Mouse (Mus musculus): Measurements from ENCODE around the gene Pip4k2b. TPM values are rescaled to one million over a fixed set of nuclear protein-coding genes. Genes with fewer than 3 reads are reported as not detected.
A peak's percentile ranks its signal among the peaks of the same experiment; 100 is the strongest.
"Not testable (repeated sequence)": the region's sequence is repeated elsewhere in the genome, so short reads cannot be mapped to it uniquely, and the experiment has no call there.

Pip4k2b gene
- 25.3 and 26.0 TPM in 2 replicates for polyA plus RNA-seq (2012; ENCODE audit: insufficient read depth, insufficient read length, missing spikeins)

DNA sequence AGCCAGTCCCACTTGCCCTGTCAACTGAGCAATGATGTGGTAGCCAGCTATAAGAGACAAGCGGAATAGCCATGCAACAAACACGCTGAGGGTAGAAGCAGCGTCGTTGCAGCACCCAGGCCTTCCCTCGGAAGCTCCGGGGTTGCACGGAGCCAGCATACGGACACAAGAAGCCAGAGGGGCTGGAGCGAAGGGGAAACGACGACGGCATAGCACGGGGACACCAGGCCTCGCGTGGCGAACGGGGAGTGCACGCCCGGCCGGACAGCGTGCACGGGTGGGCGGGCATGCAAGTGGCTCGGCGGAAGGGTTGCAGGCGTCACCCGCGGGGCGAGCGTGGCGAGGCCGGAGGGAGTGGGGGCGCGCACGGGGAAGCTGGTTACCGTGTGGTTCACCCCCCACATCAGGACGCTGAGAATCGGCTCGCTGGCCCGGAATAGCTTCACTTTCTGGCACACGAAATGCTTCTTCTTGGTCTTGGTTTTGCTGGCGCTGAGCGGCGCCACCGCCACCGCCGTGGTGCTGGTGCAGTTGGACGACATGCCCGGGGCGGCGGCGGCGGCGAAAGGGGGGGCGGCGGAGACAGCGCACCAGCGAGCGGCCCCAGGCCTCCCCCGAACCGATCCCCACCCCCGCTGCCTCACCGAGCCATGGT lies at the start of gene Pip4k2b:
Gene Pip4k2b, minus strand, starts transcription at position 642 of the 655 bp plus-strand sequence.
- TF ChIP-seq POLR2A (IDR thresholded peaks at IDR 0.05; ENCODE audit: borderline replicate concordance, low read depth, low read length), result no peak
- TF ChIP-seq CTCF (IDR thresholded peaks at IDR 0.05; ENCODE audit: low read depth, low read length), result no peak
- H3K27ac ChIP-seq (ENCODE audit: insufficient read depth, low read depth, low read length), result peak within 1 kb of the TSS; percentile 75
- H3K4me1 ChIP-seq (ENCODE audit: control insufficient read depth, insufficient read depth, low read length), result peaks cover 24% of the 10 kb centered on the region
- H3K4me3 ChIP-seq (ENCODE audit: insufficient read depth, low read length), result peak within 1 kb of the TSS; percentile 74

GRCm38 (mm10) chr11:97793165-97793564 lies 48.7 kb upstream of the Pip4k2b start:
- TF ChIP-seq POLR2A (IDR thresholded peaks at IDR 0.05; ENCODE audit: borderline replicate concordance, low read depth, low read length) (no peak), CTCF (IDR thresholded peaks at IDR 0.05; ENCODE audit: low read depth, low read length) (no peak)

DNA sequence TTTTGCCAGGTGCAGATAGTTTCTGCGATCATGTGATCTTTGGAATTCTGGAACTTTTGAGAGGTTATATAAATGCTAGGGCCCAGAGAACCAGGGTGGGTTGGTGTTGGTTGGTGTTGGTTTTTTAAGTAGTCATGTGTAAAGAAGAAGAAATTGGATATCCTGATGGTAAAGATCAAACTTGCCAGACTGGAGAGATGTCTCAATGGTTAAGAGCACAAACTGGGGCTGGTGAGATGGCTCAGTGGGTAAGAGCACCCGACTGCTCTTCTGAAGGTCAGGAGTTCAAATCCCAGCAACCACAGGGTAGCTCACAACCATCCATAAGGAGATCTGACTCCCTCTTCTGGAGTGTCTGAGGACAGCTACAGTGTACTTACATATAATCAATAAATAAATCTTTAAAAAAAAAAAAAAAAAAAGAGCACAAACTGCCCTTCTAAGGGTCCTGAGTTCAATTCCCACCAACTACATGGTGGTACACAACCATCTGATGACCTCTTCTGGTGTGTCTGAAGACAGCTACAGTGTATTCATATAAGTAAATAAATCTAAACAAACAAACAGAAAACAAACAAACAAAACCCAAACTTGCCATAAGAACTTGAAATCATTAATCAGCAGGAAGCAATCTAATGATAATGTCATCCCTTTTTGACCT lies 46.4 kb upstream of the Pip4k2b start:
- H3K4me1 ChIP-seq (ENCODE audit: control insufficient read depth, insufficient read depth, low read length); H3K4me3 ChIP-seq (ENCODE audit: insufficient read depth, low read length); H3K27ac ChIP-seq (ENCODE audit: insufficient read depth, low read depth, low read length): not testable (repeated sequence)

More at GRCm38 (mm10) chr11:97793165-97793564, 48.7 kb upstream of the Pip4k2b start:
- Histone ChIP-seq H3K27ac (ENCODE audit: insufficient read depth, low read depth, low read length) (no peak overlapping the region), H3K4me1 (ENCODE audit: control insufficient read depth, insufficient read depth, low read length) (peaks cover 2% of the 10 kb centered on the region; the same call in 1 of the 2 replicates), H3K4me3 (ENCODE audit: insufficient read depth, low read length) (no peak overlapping the region)

DNA sequence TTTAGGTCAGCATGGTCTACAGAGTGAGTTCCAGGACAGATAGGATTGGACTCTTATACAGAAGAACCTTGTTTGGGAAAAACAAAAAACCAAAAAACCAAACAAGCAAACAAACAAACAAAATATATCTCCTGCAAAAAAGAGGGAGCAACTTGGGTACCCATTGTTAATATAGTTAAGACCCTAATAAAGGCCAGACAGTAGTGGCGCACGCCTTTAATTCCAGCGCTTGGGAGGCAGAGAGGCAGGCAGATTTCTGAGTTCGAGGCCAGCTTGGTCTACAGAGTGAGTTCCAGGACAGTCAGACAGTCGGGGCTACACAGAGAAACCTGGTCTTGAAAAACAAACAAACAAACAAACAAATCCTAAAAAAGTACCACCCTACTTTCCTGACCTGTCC lies 45.2 kb upstream of the Pip4k2b start:
- H3K4me3 ChIP-seq (ENCODE audit: insufficient read depth, low read length), result no peak overlapping the region
- no peak overlapping the region for H3K27ac ChIP-seq (ENCODE audit: insufficient read depth, low read depth, low read length)
- no peaks in the 10 kb centered on the region for H3K4me1 ChIP-seq (ENCODE audit: control insufficient read depth, insufficient read depth, low read length)
- TF ChIP-seq POLR2A (IDR thresholded peaks at IDR 0.05; ENCODE audit: borderline replicate concordance, low read depth, low read length), result no peak
- no peak for TF ChIP-seq CTCF (IDR thresholded peaks at IDR 0.05; ENCODE audit: low read depth, low read length)

- Histone ChIP-seq H3K4me3 (ENCODE audit: insufficient read depth, low read length) (no peak overlapping the region), H3K27ac (ENCODE audit: insufficient read depth, low read depth, low read length) (no peak overlapping the region), H3K4me1 (ENCODE audit: control insufficient read depth, insufficient read depth, low read length) (no peaks in the 10 kb centered on the region)
- no peak for TF ChIP-seq CTCF (IDR thresholded peaks at IDR 0.05; ENCODE audit: low read depth, low read length)
- TF ChIP-seq POLR2A (IDR thresholded peaks at IDR 0.05; ENCODE audit: borderline replicate concordance, low read depth, low read length), result no peak
These were observed 43.5 kb upstream of the Pip4k2b start for GRCm38 (mm10) chr11:97787961-97788360.

GRCm38 (mm10) chr11:97782564-97782895 lies 38.0 kb upstream of the Pip4k2b start:
- Histone ChIP-seq H3K27ac (ENCODE audit: insufficient read depth, low read depth, low read length) (peak overlapping the region; percentile 78), H3K4me3 (ENCODE audit: insufficient read depth, low read length) (peak overlapping the region; percentile 80), H3K4me1 (ENCODE audit: control insufficient read depth, insufficient read depth, low read length) (peaks cover 10% of the 10 kb centered on the region; the same call in 1 of the 2 replicates)
- no peak for TF ChIP-seq CTCF (IDR thresholded peaks at IDR 0.05; ENCODE audit: low read depth, low read length)
- TF ChIP-seq POLR2A (IDR thresholded peaks at IDR 0.05; ENCODE audit: borderline replicate concordance, low read depth, low read length), result no peak

GRCm38 (mm10) chr11:97781832-97782563 lies 37.5 kb upstream of the Pip4k2b start, which contains the start of gene Rpl23:
TSS of gene Rpl23 (minus strand) at chr11:97782437.
- Histone ChIP-seq H3K4me3 (ENCODE audit: insufficient read depth, low read length) (peak within 1 kb of the TSS; percentile 93), H3K27ac (ENCODE audit: insufficient read depth, low read depth, low read length) (peak within 1 kb of the TSS; percentile 89), H3K4me1 (ENCODE audit: control insufficient read depth, insufficient read depth, low read length) (peaks cover 10% of the 10 kb centered on the region; the same call in 1 of the 2 replicates)
- TF ChIP-seq POLR2A (IDR thresholded peaks at IDR 0.05; ENCODE audit: borderline replicate concordance, low read depth, low read length), result no peak; the same call in 1 of the 2 replicates
- TF ChIP-seq CTCF (IDR thresholded peaks at IDR 0.05; ENCODE audit: low read depth, low read length), result no peak

GRCm38 (mm10) chr11:97781478-97781831 lies 37.0 kb upstream of the Pip4k2b start:
- Histone ChIP-seq H3K27ac (ENCODE audit: insufficient read depth, low read depth, low read length) (peak overlapping the region; percentile 89), H3K4me1 (ENCODE audit: control insufficient read depth, insufficient read depth, low read length) (peaks cover 10% of the 10 kb centered on the region; the same call in 1 of the 2 replicates), H3K4me3 (ENCODE audit: insufficient read depth, low read length) (peak overlapping the region; percentile 93)
- TF ChIP-seq POLR2A (IDR thresholded peaks at IDR 0.05; ENCODE audit: borderline replicate concordance, low read depth, low read length) (no peak), CTCF (IDR thresholded peaks at IDR 0.05; ENCODE audit: low read depth, low read length) (no peak)

DNA sequence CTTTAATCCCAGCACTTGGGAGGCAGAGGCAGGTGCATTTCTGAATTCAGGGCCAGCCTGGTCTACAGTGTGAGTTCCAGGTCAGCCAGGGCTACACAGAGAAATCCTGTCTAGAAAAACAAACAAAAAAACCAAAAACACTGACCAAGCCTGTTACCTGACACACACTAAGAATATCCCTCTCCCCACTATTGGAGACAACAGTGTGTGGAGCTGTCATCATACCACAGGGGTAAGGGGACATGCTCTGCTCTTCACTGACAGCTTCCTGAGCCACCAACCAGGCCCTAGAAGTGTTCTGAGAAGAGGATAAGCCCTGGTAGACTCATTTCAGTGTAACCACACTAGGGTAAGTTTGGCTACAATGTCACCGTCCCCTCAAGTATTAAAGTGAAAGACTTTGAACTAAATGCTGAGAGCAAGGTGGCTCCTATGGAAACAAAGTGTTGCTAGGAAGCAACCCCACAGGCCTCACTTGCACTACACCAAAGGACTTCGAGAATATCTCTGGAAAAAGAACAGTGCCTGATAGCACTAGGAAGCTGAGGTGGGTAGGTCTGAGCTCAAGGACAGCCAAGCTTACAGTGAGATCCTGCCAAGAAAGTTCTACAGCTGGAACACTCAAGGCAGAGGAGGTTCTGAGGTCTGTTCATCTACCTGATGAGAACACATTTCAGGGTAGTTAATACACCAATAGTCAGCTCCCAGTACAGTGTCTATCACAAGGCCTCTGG lies 35.6 kb upstream of the Pip4k2b start:
- Histone ChIP-seq H3K27ac (ENCODE audit: insufficient read depth, low read depth, low read length) (no peak overlapping the region), H3K4me3 (ENCODE audit: insufficient read depth, low read length) (peak overlapping the region; percentile 93), H3K4me1 (ENCODE audit: control insufficient read depth, insufficient read depth, low read length) (peaks cover 10% of the 10 kb centered on the region; the same call in 1 of the 2 replicates)
- TF ChIP-seq POLR2A (IDR thresholded peaks at IDR 0.05; ENCODE audit: borderline replicate concordance, low read depth, low read length), result no peak
- TF ChIP-seq CTCF (IDR thresholded peaks at IDR 0.05; ENCODE audit: low read depth, low read length), result no peak

All from bone marrow macrophage, adult 2 months (primary cell).